Mouse (Mus musculus): Measurements from ENCODE around the gene Actn2. TPM values are rescaled to one million over a fixed set of nuclear protein-coding genes. Genes with fewer than 3 reads are reported as not detected.

The Actn2 gene
- polyA plus RNA-seq, 1 experiment from 2014 or later: 1.1 TPM

- no peaks in the 10 kb centered on the region for H3K27me3 ChIP-seq (ENCODE audit: insufficient read depth, low read length)
- peak; percentile 100 for ATAC-seq
- H3K4me1 ChIP-seq (ENCODE audit: insufficient read depth): peaks cover 13% of the 10 kb centered on the region; the same call in 1 of the 2 replicates
- peak within 1 kb of the TSS; percentile 94 for H3K4me3 ChIP-seq (ENCODE audit: low read depth, low read length)
- peak within 1 kb of the TSS; percentile 76 for H3K4me2 ChIP-seq (ENCODE audit: low read depth, low read length)
- H3K36me3 ChIP-seq (replicated peaks; ENCODE audit: insufficient read depth, low read length): no peaks in the 10 kb centered on the region
- H3K27ac ChIP-seq (ENCODE audit: low read depth): peak within 1 kb of the TSS; percentile 90
- under 1% methylated on average over 69 of the region's 69 CpGs for WGBS (ENCODE audit: insufficient replicate concordance)
- peak within 1 kb of the TSS; percentile 95 for H3K9ac ChIP-seq (replicated peaks)
- peak; percentile 95 for DNase-seq
- H3K9me3 ChIP-seq (ENCODE audit: low read length): peaks cover 6% of the 10 kb centered on the region
- TF ChIP-seq EP300 (IDR thresholded peaks at IDR 0.05; ENCODE audit: low read depth) (no peak), CTCF (IDR thresholded peaks at IDR 0.05; ENCODE audit: low read depth) (no peak)
These were observed 82.9 kb downstream of the Actn2 start, which contains the start of gene Mtr for GRCm38 (mm10) chr13:12257391-12258380. Gene Mtr (minus strand): TSS chr13:12258113.

- DNase-seq (no peak), ATAC-seq (no peak)
- peak overlapping the region; percentile 95 for H3K9ac ChIP-seq (replicated peaks)
- H3K9me3 ChIP-seq (ENCODE audit: low read length): peaks cover 6% of the 10 kb centered on the region
- H3K36me3 ChIP-seq (replicated peaks; ENCODE audit: insufficient read depth, low read length): no peaks in the 10 kb centered on the region
- peak overlapping the region; percentile 90 for H3K27ac ChIP-seq (ENCODE audit: low read depth)
- peaks cover 13% of the 10 kb centered on the region; the same call in 1 of the 2 replicates for H3K4me1 ChIP-seq (ENCODE audit: insufficient read depth)
- WGBS (ENCODE audit: insufficient replicate concordance): 10% methylated on average over 10 of the region's 10 CpGs
- no peaks in the 10 kb centered on the region for H3K27me3 ChIP-seq (ENCODE audit: insufficient read depth, low read length)
- H3K4me3 ChIP-seq (ENCODE audit: low read depth, low read length): peak overlapping the region; percentile 94
- no peak for TF ChIP-seq EP300 (IDR thresholded peaks at IDR 0.05; ENCODE audit: low read depth)
- no peak for TF ChIP-seq CTCF (IDR thresholded peaks at IDR 0.05; ENCODE audit: low read depth)
- H3K4me2 ChIP-seq (ENCODE audit: low read depth, low read length): peak overlapping the region; percentile 76
These were observed 83.6 kb downstream of the Actn2 start for GRCm38 (mm10) chr13:12256871-12257390.

- peak overlapping the region; percentile 94 for H3K4me3 ChIP-seq (ENCODE audit: low read depth, low read length)
- ATAC-seq: no peak
- 49% methylated on average over 3 of the region's 3 CpGs for WGBS (ENCODE audit: insufficient replicate concordance)
These were observed 84.5 kb downstream of the Actn2 start for GRCm38 (mm10) chr13:12255911-12256705.

GRCm38 (mm10) chr13:12250496-12250895 lies 90.1 kb downstream of the Actn2 start:
- Histone ChIP-seq H3K27ac (ENCODE audit: low read depth) (no peak overlapping the region), H3K4me2 (ENCODE audit: low read depth, low read length) (no peak overlapping the region), H3K9ac (replicated peaks) (no peak overlapping the region), H3K9me3 (ENCODE audit: low read length) (no peaks in the 10 kb centered on the region), H3K4me3 (ENCODE audit: low read depth, low read length) (no peak overlapping the region), H3K36me3 (replicated peaks; ENCODE audit: insufficient read depth, low read length) (peaks cover 20% of the 10 kb centered on the region), H3K27me3 (ENCODE audit: insufficient read depth, low read length) (no peaks in the 10 kb centered on the region), H3K4me1 (ENCODE audit: insufficient read depth) (no peaks in the 10 kb centered on the region)
- 62% methylated on average over 3 of the region's 3 CpGs for WGBS (ENCODE audit: insufficient replicate concordance)
- ATAC-seq (no peak; the same call in 1 of the 2 replicates), DNase-seq (no peak)
- TF ChIP-seq CTCF (IDR thresholded peaks at IDR 0.05; ENCODE audit: low read depth): no peak

More at GRCm38 (mm10) chr13:12255911-12256705, 84.5 kb downstream of the Actn2 start:
- DNase-seq: no peak
- no peak for TF ChIP-seq CTCF (IDR thresholded peaks at IDR 0.05; ENCODE audit: low read depth)
- no peak for TF ChIP-seq EP300 (IDR thresholded peaks at IDR 0.05; ENCODE audit: low read depth)
- H3K9me3 ChIP-seq (ENCODE audit: low read length): peaks cover 6% of the 10 kb centered on the region
- no peaks in the 10 kb centered on the region for H3K36me3 ChIP-seq (replicated peaks; ENCODE audit: insufficient read depth, low read length)
- H3K9ac ChIP-seq (replicated peaks): no peak overlapping the region; the same call in 1 of the 2 replicates
- H3K27me3 ChIP-seq (ENCODE audit: insufficient read depth, low read length): no peaks in the 10 kb centered on the region
- peak overlapping the region; percentile 76 for H3K4me2 ChIP-seq (ENCODE audit: low read depth, low read length)
- H3K27ac ChIP-seq (ENCODE audit: low read depth): no peak overlapping the region
- peaks cover 13% of the 10 kb centered on the region; the same call in 1 of the 2 replicates for H3K4me1 ChIP-seq (ENCODE audit: insufficient read depth)

- ATAC-seq (peak; percentile 58), DNase-seq (no peak)
- Histone ChIP-seq H3K9me3 (ENCODE audit: low read length) (no peaks in the 10 kb centered on the region), H3K27ac (ENCODE audit: low read depth) (no peak overlapping the region), H3K4me1 (ENCODE audit: insufficient read depth) (no peaks in the 10 kb centered on the region), H3K4me2 (ENCODE audit: low read depth, low read length) (no peak overlapping the region), H3K36me3 (replicated peaks; ENCODE audit: insufficient read depth, low read length) (peaks cover 20% of the 10 kb centered on the region), H3K27me3 (ENCODE audit: insufficient read depth, low read length) (no peaks in the 10 kb centered on the region), H3K4me3 (ENCODE audit: low read depth, low read length) (no peak overlapping the region), H3K9ac (replicated peaks) (no peak overlapping the region)
- 77% methylated on average over 8 of the region's 8 CpGs for WGBS (ENCODE audit: insufficient replicate concordance)
- TF ChIP-seq EP300 (IDR thresholded peaks at IDR 0.05; ENCODE audit: low read depth): no peak
- no peak for TF ChIP-seq CTCF (IDR thresholded peaks at IDR 0.05; ENCODE audit: low read depth)
These were observed 91.2 kb downstream of the Actn2 start for GRCm38 (mm10) chr13:12249195-12249898.
